Mouse (Mus musculus) kidney, embryonic 15.5 days (tissue): ENCODE measurements around the gene Entpd3. TPM values are rescaled to one million over a fixed set of nuclear protein-coding genes. Genes with fewer than 3 reads are reported as not detected.

ENCODE experiments used
- ATAC-seq: fragments of 200-750 bp; cut with Nextera tagmentation; replicated peaks from 2 replicates; pipeline ENCODE4 v1.8.0; 2017; ENCODE audit warnings: moderate TSS enrichment; ENCODE audit not compliant: low FRiP score
- H3K27ac ChIP-seq: fragments of 300-500 bp; sonication (generic); 2 replicates; pipeline ENCODE4 v1.5.1; 2015; ENCODE audit warnings: mild to moderate bottlenecking, inconsistent platforms
- H3K27me3 ChIP-seq: fragments of 300-500 bp; sonication (generic); 2 replicates; pipeline ENCODE4 v1.6.1; 2015; ENCODE audit warnings: inconsistent platforms
- H3K36me3 ChIP-seq: fragments of 300-500 bp; sonication (generic); 2 replicates; pipeline ENCODE4 v1.6.1; 2015; ENCODE audit warnings: inconsistent platforms
- H3K4me1 ChIP-seq: fragments of 300-500 bp; sonication (generic); 2 replicates; pipeline ENCODE4 v1.6.1; 2015; ENCODE audit warnings: inconsistent platforms
- H3K4me2 ChIP-seq: fragments of 300-500 bp; sonication (generic); 2 replicates; pipeline ENCODE4 v1.6.1; 2015; ENCODE audit warnings: moderate library complexity, mild to moderate bottlenecking, inconsistent platforms
- H3K4me3 ChIP-seq: fragments of 300-500 bp; sonication (generic); replicated peaks from 2 replicates; pipeline ENCODE4 v1.5.1; 2015; ENCODE audit warnings: mild to moderate bottlenecking, inconsistent platforms
- H3K9ac ChIP-seq: fragments of 300-500 bp; sonication (generic); 2 replicates; pipeline ENCODE4 v1.6.1; 2015; ENCODE audit warnings: mild to moderate bottlenecking, inconsistent platforms
- H3K9me3 ChIP-seq: fragments of 300-500 bp; sonication (generic); replicated peaks from 2 replicates; pipeline ENCODE4 v1.6.1; 2016; ENCODE audit warnings: inconsistent platforms
- WGBS: fragments of 180-500 bp; shearing (Covaris S2); methylation state at CpG from one replicate; pipeline ENCODE4 v1.1.7; 2015; ENCODE audit warnings: mixed read lengths; 5-methylcytosine and 5-hydroxymethylcytosine counted together
- polyA plus RNA-seq: library from polyadenylated mRNA; unstranded; fragments of >200 nt; fragmentation: Nextera tagmentation; extraction: Ambion mirVana; gene quantifications from 2 replicates; pipeline ENCODE4 v1.2.1, GENCODE M21; 2015

Entpd3 gene
- polyA plus RNA-seq, 1 experiment from 2014 or later, result 1.5 TPM

DNA sequence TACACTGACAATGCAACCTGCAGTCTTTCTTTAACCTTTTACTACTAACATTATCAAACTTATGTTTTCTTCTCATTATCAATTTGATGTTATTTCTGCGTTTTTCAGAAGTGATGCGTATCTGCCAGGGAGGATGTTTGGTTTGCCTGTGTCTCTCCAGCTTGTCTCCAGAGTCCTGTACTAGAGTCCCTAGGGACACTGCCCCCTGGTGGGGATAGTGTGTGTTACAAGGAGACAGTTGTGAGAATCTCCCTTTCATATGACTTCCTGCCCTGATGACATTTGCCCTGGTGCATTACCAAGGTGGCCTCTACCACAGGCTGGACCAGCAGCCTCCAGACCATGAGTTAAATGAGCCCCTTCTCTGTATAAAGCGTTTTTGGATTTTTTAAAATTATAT lies 46.9 kb downstream of the Entpd3 start:
- H3K4me3 ChIP-seq, result no peak overlapping the region
- H3K9me3 ChIP-seq, result no peaks in the 10 kb centered on the region
- 11% methylated on average over 3 of the region's 3 CpGs for WGBS

DNA sequence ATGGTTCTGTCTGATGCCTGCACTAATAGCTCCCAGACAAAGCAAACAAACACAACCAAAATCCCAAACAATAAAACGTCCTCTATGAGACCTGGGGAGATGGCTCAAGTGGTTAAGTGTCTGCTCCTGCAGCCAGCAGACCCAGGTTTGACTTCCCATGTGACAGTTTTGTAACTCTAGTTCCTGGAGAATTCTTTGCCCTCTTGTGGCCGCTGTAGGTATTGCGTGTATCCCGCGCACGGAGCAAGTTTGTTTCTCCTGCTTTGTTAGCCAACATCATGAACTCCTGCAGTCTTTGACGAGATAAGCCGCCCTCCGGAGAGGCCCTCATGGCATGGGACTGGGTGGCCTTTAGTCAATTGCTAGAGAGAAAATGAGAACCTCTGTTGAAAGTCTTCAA lies 51.9 kb downstream of the Entpd3 start:
- H3K9ac ChIP-seq, result no peak overlapping the region
- H3K4me3 ChIP-seq, result no peak overlapping the region
- ATAC-seq, result no peak
- peaks cover 23% of the 10 kb centered on the region for H3K4me1 ChIP-seq
- H3K27ac ChIP-seq, result no peak overlapping the region
- H3K4me2 ChIP-seq, result no peak overlapping the region
- no peaks in the 10 kb centered on the region for H3K9me3 ChIP-seq
- no peaks in the 10 kb centered on the region for H3K36me3 ChIP-seq
- WGBS, result 6% methylated on average over 9 of the region's 9 CpGs
- no peaks in the 10 kb centered on the region for H3K27me3 ChIP-seq

More for the DNA sequence above, 46.9 kb downstream of the Entpd3 start:
- no peak overlapping the region for H3K27ac ChIP-seq
- peaks cover 16% of the 10 kb centered on the region for H3K4me1 ChIP-seq
- H3K4me2 ChIP-seq, result no peak overlapping the region
- no peak overlapping the region for H3K9ac ChIP-seq
- H3K36me3 ChIP-seq, result no peaks in the 10 kb centered on the region
- no peaks in the 10 kb centered on the region for H3K27me3 ChIP-seq
- ATAC-seq, result no peak

DNA sequence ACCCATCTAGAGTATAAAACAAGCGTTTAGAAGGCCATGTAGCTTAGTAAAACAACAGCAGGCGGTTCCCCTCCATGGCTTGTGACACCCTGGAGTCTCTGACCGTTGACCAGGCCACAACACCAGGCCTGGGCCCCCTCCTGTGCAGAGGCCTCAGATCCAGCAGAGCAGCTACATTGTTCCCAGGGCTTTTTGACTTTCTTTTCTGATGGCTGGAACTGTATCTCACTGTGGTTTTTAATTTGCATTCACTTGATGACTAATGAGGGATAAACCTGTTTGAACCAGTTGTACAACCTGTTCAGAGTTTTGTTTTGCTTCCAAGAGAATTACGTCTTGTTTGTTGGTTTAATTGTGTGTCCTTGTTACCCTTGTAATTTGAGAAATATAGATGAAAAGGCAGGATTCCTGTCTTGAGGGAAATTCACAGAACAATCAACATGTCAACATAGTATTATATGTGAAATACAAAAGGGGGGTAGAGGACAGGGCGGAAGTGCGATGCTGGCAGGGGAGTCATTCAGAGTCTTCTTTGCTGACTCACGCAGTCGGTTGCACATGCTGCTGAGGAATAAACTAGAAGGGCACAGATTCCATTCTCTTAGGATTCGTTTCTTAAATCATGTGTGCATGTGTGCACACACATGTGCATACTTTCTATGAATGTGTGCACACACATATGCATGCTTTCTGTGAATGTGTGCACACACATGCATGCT lies 53.9 kb downstream of the Entpd3 start:
- 41% methylated on average over 9 of the region's 9 CpGs for WGBS
- H3K36me3 ChIP-seq, result no peaks in the 10 kb centered on the region
- no peak for ATAC-seq
- no peaks in the 10 kb centered on the region for H3K27me3 ChIP-seq
- H3K27ac ChIP-seq, result peak overlapping the region; percentile 72
- H3K9me3 ChIP-seq, result no peaks in the 10 kb centered on the region
- H3K4me3 ChIP-seq, result no peak overlapping the region
- peaks cover 23% of the 10 kb centered on the region for H3K4me1 ChIP-seq
- H3K9ac ChIP-seq, result no peak overlapping the region
- H3K4me2 ChIP-seq, result no peak overlapping the region

DNA sequence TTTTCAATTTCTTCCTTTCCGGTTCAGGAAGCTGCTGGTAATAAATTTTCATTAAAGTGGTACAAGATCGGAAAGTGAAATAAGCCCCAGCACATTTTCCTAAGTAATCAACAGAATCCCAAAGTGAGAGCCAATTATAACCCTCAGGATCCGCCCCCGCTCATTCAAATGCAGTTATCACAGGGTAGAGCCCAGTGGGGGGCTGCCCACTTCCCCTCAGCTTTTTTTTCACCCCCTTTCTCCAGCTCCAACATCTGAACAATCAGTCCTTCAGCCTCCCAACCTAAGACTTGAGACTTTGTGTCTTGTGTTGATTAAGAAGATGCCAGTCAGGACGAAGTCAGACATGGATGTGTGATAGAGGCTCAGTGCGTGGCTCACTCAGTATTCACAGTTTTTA lies 55.2 kb downstream of the Entpd3 start:
- H3K27me3 ChIP-seq, result no peaks in the 10 kb centered on the region
- peaks cover 23% of the 10 kb centered on the region for H3K4me1 ChIP-seq
- ATAC-seq, result no peak
- H3K4me3 ChIP-seq, result no peak overlapping the region
- no peak overlapping the region for H3K9ac ChIP-seq
- H3K27ac ChIP-seq, result no peak overlapping the region
- no peaks in the 10 kb centered on the region for H3K9me3 ChIP-seq
- H3K4me2 ChIP-seq, result no peak overlapping the region
- 63% methylated on average over 6 of the region's 6 CpGs for WGBS
- H3K36me3 ChIP-seq, result no peaks in the 10 kb centered on the region

DNA sequence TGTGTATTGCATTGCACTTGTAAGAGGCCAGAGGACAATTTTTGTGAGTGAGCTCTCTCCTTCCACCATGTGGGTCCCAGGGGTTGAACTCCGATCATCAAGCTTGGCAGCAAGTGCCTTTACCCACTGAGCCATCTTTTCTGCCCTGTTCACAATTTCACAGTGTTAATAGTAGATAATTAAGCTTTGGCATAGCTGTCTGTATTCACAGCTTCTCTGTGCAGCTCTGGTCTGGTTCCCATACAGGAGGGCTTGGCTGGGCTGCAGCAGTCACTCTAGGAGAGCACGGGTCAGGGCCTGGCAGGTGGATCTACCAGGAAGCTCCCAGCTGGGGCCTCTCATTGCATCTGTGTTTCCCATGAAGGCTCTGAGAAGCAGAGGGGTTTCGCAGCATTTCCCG lies 55.7 kb downstream of the Entpd3 start:
- no peaks in the 10 kb centered on the region for H3K36me3 ChIP-seq
- no peak overlapping the region for H3K9ac ChIP-seq
- H3K4me3 ChIP-seq, result no peak overlapping the region
- no peak for ATAC-seq
- 67% methylated on average over 4 of the region's 4 CpGs for WGBS
- H3K4me2 ChIP-seq, result no peak overlapping the region
- no peak overlapping the region for H3K27ac ChIP-seq
- no peaks in the 10 kb centered on the region for H3K27me3 ChIP-seq
- H3K4me1 ChIP-seq, result peaks cover 23% of the 10 kb centered on the region
- no peaks in the 10 kb centered on the region for H3K9me3 ChIP-seq

DNA sequence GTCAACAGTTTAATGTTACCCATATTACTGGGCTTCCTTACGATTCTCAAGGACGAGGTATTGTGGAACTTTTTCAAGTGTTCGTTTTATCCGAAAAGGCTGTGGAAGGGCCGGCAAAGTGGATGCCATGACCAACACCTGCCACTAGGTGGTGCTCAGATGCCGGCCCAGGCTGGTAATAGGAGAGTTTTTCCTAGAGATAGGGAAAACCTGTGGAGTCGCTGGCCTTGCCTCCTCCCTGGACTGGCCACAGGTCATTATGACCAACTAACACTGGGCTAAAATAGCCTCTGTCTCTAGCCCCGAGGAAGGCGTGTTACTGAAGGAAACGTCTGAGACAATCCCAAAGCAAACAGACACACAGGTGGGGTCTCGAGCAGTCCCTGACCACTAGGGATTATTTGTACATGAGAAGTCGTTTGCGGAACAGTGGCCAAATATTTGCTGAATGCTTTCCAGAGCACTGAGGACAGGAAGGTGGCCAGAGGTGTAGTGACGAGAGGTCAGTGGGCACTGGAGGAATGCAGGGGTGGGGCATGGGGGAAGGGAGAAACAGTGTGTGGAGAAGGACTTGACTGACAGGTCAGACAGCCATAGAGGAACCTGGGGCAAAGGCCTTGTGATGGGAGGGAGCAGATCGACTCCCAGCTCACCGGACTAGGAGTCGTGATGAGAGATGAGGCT lies 62.0 kb downstream of the Entpd3 start:
- peak overlapping the region; percentile 7; the same call in 1 of the 2 replicates for H3K4me2 ChIP-seq
- no peak overlapping the region for H3K4me3 ChIP-seq
- H3K36me3 ChIP-seq, result no peaks in the 10 kb centered on the region
- H3K4me1 ChIP-seq, result peaks cover 23% of the 10 kb centered on the region
- H3K27me3 ChIP-seq, result no peaks in the 10 kb centered on the region
- no peaks in the 10 kb centered on the region for H3K9me3 ChIP-seq
- 21% methylated on average over 17 of the region's 17 CpGs for WGBS
- no peak overlapping the region for H3K27ac ChIP-seq
- peak; percentile 54 for ATAC-seq
- no peak overlapping the region for H3K9ac ChIP-seq

DNA sequence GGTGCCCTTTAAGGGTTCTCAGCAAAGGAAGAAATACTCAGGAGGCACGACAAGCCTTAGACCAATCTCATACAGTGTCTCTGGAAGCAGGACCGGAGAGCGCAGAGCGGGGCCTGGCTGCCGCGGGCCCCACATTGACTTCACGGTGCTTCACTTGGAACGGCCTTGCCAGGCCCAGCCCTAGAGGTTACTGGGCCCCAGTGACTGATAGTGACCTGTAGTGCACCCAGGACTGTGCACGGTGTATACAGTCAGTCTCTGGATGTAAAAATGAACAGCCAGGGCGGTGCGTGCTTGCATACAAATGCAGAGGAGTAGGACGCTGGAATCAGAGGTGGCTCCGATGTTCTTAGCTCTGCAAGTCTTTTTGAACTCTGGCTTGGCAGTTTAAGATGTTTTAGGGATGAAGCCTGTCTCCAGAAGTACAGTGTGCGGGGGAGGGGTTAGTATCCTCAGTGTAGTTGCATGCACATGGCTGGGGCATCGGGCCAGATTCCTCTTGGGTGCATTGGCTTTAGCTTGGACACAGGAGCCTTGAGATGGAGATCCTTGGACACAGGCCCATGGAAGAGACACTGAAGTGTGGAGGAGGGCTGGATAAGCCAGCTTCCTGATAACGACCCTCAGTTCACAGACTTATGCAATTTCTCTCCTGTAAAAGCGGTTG lies 62.7 kb downstream of the Entpd3 start:
- H3K9me3 ChIP-seq, result peaks cover 1% of the 10 kb centered on the region; the same call in 1 of the 2 replicates
- H3K27me3 ChIP-seq, result no peaks in the 10 kb centered on the region
- H3K4me2 ChIP-seq, result peak overlapping the region; percentile 44
- H3K27ac ChIP-seq, result no peak overlapping the region
- H3K4me1 ChIP-seq, result peaks cover 23% of the 10 kb centered on the region
- no peak overlapping the region for H3K9ac ChIP-seq
- no peaks in the 10 kb centered on the region for H3K36me3 ChIP-seq
- H3K4me3 ChIP-seq, result 0 out of 2 replicates have a peak overlapping the region, but pooled peaks have one; percentile 8
- 54% methylated on average over 17 of the region's 17 CpGs for WGBS
- peak; percentile 63 for ATAC-seq

DNA sequence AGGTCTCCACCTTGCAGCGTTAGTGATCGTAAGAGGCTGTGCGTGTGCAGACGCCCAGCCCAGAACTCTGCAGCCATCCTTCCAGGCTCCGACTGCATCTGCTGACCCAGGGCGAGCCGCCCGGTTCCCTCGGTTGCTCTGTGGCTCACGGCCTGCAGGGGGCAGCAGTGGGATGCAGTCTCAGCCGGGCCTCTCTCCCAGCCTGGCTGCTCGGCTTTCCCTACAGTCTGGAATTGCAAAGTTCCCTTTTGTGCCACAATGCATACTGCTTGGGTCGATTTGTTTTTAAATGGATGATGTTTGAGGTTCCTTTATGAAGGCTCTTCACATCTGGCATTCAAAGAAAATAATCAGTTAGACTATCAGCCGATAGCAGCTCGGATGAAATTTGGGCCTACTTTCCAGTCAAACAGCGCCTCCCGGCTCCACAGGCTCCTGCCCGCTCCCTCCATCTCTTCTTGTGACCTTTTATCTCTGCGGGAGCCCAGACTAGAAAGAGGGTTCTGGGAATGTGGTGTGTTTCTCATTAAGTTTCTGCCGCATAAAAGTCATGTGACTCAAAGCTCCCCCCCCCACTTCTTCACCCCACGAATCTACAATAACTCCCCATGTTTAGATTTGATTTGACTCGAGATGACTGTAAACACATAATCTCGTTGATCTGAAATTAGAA lies 63.4 kb downstream of the Entpd3 start:
- Histone ChIP-seq H3K27ac (0 out of 2 replicates have a peak overlapping the region, but pooled peaks have one; percentile 10), H3K4me2 (peak overlapping the region; percentile 44), H3K4me1 (peaks cover 23% of the 10 kb centered on the region), H3K9me3 (peaks cover 8% of the 10 kb centered on the region), H3K27me3 (no peaks in the 10 kb centered on the region), H3K36me3 (no peaks in the 10 kb centered on the region), H3K4me3 (0 out of 2 replicates have a peak overlapping the region, but pooled peaks have one; percentile 8), H3K9ac (0 out of 2 replicates have a peak overlapping the region, but pooled peaks have one; percentile 5)
- 7% methylated on average over 23 of the region's 23 CpGs for WGBS
- peak; percentile 89 for ATAC-seq

DNA sequence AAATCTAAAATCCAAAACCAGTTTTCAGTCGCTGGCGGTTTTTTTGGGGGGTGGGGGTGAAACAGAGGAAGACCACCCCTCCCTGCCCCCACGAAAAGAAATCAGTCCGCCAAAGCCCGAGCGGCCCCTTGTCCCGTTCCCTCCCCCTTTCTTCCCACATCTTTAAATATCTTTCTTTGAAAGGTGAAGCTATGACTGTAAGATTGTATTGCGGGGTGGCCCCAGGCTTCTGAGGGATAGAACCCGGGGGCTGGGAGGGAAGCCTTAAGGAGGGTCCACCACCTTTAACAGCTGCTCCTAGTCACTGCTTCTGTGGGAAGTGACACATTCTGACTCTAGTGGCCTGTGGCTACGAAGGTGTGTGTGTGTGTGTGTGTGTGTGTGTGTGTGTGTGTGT lies 63.9 kb downstream of the Entpd3 start:
- H3K4me1 ChIP-seq, result peaks cover 23% of the 10 kb centered on the region
- H3K4me2 ChIP-seq, result peak overlapping the region; percentile 44
- ATAC-seq, result no peak
- H3K4me3 ChIP-seq, result no peak overlapping the region
- H3K9me3 ChIP-seq, result peaks cover 12% of the 10 kb centered on the region
- H3K36me3 ChIP-seq, result no peaks in the 10 kb centered on the region
- H3K27me3 ChIP-seq, result no peaks in the 10 kb centered on the region
- 20% methylated on average over 10 of the region's 10 CpGs for WGBS
- 0 out of 2 replicates have a peak overlapping the region, but pooled peaks have one; percentile 5 for H3K9ac ChIP-seq
- no peak overlapping the region for H3K27ac ChIP-seq

DNA sequence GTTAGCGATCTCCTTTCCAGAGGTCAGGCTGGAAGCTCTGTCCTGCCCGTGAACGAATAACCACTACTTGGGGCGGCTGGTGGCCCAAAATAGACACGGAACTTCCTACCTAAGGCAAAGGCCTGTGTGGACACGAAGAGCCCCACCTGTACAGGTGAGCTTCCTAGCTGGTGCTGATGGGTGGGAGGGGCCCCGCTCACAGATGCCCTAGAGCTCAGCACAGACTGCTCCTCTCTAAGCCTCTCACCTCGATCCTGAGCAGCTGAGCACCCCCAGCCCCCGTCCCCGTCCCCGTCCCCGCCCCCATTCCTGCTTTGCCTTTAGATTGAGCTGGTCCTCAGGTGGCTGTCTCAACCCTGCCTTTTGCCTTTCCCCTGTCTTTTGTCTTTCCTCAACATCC lies 64.3 kb downstream of the Entpd3 start:
- ATAC-seq, result no peak
- Histone ChIP-seq H3K4me2 (no peak overlapping the region), H3K36me3 (no peaks in the 10 kb centered on the region), H3K9me3 (peaks cover 12% of the 10 kb centered on the region), H3K4me1 (peaks cover 23% of the 10 kb centered on the region), H3K4me3 (no peak overlapping the region), H3K27me3 (no peaks in the 10 kb centered on the region), H3K9ac (no peak overlapping the region), H3K27ac (no peak overlapping the region)
- 31% methylated on average over 12 of the region's 12 CpGs for WGBS

DNA sequence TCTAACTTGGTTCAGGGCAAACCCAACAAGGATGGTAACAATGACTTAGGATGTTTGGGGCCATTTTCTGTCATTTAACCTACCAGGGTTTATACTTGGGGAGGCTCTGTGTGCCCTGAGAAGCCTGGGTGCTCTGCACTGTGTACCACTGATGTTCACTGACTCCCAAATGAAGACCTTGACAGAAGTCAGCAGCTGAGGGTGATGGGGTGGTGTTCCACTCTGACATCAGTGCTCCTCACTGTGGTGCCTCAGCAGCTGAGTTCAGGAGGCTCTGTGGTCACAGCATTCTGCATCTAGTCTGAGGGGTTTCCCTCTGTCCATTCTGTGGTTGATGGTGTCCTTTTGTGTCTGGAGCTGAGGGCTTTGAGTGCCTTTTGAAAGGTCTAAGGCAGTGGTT lies 71.4 kb downstream of the Entpd3 start:
- H3K9me3 ChIP-seq, result peaks cover 12% of the 10 kb centered on the region
- H3K4me1 ChIP-seq, result no peaks in the 10 kb centered on the region
- no peak overlapping the region for H3K4me3 ChIP-seq
- H3K27ac ChIP-seq, result no peak overlapping the region
- no peaks in the 10 kb centered on the region for H3K27me3 ChIP-seq
- H3K9ac ChIP-seq, result no peak overlapping the region
- no peak overlapping the region for H3K4me2 ChIP-seq
- no peak for ATAC-seq
- H3K36me3 ChIP-seq, result no peaks in the 10 kb centered on the region

DNA sequence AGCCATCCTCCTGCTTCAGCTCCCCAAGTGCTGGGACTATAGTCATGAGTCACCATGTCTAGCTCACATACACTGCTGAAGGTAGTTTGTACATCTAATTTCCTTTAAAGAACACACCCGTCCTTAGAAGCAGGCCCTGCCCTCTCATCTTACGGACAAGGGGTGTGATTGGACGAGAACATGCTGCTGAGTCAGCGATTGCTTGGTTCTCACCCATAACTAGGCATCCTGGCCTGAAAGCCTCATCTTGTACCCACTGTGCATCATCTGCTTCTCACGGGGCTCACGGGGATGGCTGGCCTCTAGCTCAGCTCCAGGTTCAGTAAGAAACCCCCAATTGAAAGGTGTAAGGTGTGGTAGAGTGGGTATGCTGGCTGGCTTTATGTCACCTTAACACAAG lies 74.4 kb downstream of the Entpd3 start:
- 90% methylated on average over 6 of the region's 6 CpGs for WGBS

More for the DNA sequence above, 74.4 kb downstream of the Entpd3 start:
- no peak for ATAC-seq
- H3K4me3 ChIP-seq, result no peak overlapping the region
- no peaks in the 10 kb centered on the region for H3K4me1 ChIP-seq
- no peaks in the 10 kb centered on the region for H3K36me3 ChIP-seq
- no peak overlapping the region for H3K27ac ChIP-seq
- no peak overlapping the region for H3K9ac ChIP-seq
- H3K4me2 ChIP-seq, result no peak overlapping the region
- no peaks in the 10 kb centered on the region for H3K9me3 ChIP-seq
- H3K27me3 ChIP-seq, result 0 out of 2 replicates have a peak, but pooled peaks cover 2% of the 10 kb centered on the region
